Mouse (Mus musculus) megakaryocyte, embryonic 14.5 days (primary cell): ENCODE measurements around the gene Gdf1.

Experiments used
- FLI1 ChIP-seq: IDR thresholded peaks from 2 replicates; pipeline ENCODE4 v1.6.1; 2012; ENCODE audit warnings: low read length, inconsistent platforms, mixed read lengths
- GATA1 ChIP-seq: IDR thresholded peaks from 3 replicates; pipeline ENCODE4 v1.6.1; 2012; ENCODE audit warnings: mixed read lengths, low read length, inconsistent platforms, borderline replicate concordance

DNA sequence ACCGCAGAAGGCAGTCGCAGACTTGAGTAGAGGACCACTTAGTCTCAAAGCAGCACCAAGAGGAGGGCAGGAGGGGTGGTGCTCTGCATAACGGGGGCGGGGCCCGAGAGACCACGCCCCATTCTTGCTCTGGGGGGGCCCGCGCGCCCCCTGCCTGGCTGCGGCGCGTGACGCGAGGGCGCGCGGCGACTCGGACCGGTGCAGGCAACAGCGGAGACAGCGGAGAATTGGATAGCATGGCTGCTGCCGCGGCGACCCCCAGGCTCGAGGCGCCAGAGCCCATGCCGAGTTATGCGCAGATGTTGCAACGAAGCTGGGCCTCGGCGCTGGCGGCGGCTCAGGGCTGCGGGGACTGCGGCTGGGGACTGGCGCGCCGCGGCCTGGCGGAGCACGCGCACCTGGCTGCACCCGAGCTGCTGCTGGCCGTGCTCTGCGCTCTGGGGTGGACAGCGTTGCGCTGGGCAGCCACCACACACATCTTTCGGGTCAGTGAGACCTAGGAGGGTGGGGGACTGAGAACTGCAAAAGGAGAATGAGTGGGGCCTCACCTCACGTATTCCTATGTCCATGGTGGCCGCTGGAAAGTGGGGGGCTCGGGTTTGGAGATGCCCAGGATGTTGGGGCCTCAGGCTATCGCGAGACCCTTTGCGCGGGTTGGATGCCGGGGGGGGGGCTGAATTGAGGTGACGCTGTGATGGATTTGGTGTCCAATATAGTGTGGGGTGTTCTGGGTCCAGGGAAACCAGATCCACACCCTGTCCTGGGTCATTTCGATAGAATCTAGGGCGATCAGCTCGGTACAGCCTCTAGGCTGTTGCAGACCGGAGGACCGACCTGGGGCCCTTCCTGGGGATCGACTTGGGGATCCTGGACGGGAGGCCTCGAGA, 13.8 kb upstream of the Gdf1 start, which contains the start of gene Cers1:
- TF ChIP-seq GATA1, result no peak
- TF ChIP-seq FLI1, result no peak
